Mouse (Mus musculus): ENCODE measurements around the gene Pde7b. TPM values are rescaled to one million over a fixed set of nuclear protein-coding genes. Genes with fewer than 3 reads are reported as not detected.

The Pde7b gene
- polyA plus RNA-seq, 1 experiment = not detected

- no peak for TF ChIP-seq GATA1 (IDR thresholded peaks at IDR 0.05; ENCODE audit: low read length)
Measured at GRCm38 (mm10) chr10:20361542-20362449, 363.1 kb downstream of the Pde7b start.

GRCm38 (mm10) chr10:20348894-20349293 lies 376.0 kb downstream of the Pde7b start:
- no peak for TF ChIP-seq GATA1 (IDR thresholded peaks at IDR 0.05; ENCODE audit: low read length)

Other genes with a start within 250 kb of the Pde7b start
- gene Ahi1, start 227.5 kb upstream of the Pde7b start, polyA plus RNA-seq (2012) = 3.7 and 3.8 TPM in 2 replicates